Mouse (Mus musculus) lung, embryonic 15.5 days (tissue): ENCODE data around the gene Dnajc16. TPM values are rescaled to one million over a fixed set of nuclear protein-coding genes. Genes with fewer than 3 reads are reported as not detected.

Source experiments
- ATAC-seq: fragments of 200-750 bp; cut with Nextera tagmentation; 2 replicates; pipeline ENCODE4 v1.8.0; 2017; ENCODE audit warnings: moderate number of reproducible peaks, borderline replicate concordance; ENCODE audit not compliant: low FRiP score, low TSS enrichment; ENCODE audit errors: extremely low read depth
- H3K27ac ChIP-seq: fragments of 300-500 bp; sonication (generic); 2 replicates; pipeline ENCODE4 v1.5.1; 2015; ENCODE audit warnings: moderate library complexity, mild to moderate bottlenecking, inconsistent platforms
- H3K27me3 ChIP-seq: fragments of 300-500 bp; sonication (generic); 2 replicates; pipeline ENCODE4 v1.6.1; 2015; ENCODE audit warnings: inconsistent platforms
- H3K36me3 ChIP-seq: fragments of 300-500 bp; sonication (generic); 2 replicates; pipeline ENCODE4 v1.6.1; 2015; ENCODE audit warnings: inconsistent platforms
- H3K4me1 ChIP-seq: fragments of 300-500 bp; sonication (generic); 2 replicates; pipeline ENCODE4 v1.6.1; 2015; ENCODE audit warnings: inconsistent platforms
- H3K4me2 ChIP-seq: fragments of 300-500 bp; sonication (generic); 2 replicates; pipeline ENCODE4 v1.6.1; 2015; ENCODE audit warnings: inconsistent platforms, mild to moderate bottlenecking, moderate library complexity
- H3K4me3 ChIP-seq: fragments of 300-500 bp; sonication (generic); 2 replicates; pipeline ENCODE4 v1.5.1; 2015; ENCODE audit warnings: mild to moderate bottlenecking, inconsistent platforms
- H3K9ac ChIP-seq: fragments of 300-500 bp; sonication (generic); 2 replicates; pipeline ENCODE4 v1.6.1; 2015; ENCODE audit warnings: inconsistent platforms
- H3K9me3 ChIP-seq: fragments of 300-500 bp; sonication (generic); 2 replicates; pipeline ENCODE4 v1.6.1; 2016; ENCODE audit warnings: inconsistent platforms
- WGBS: fragments of 180-500 bp; shearing (Covaris S2); methylation state at CpG from one replicate; pipeline ENCODE4 v1.1.7; 2015; 5-methylcytosine and 5-hydroxymethylcytosine counted together
- polyA plus RNA-seq: library from polyadenylated mRNA; unstranded; fragments of >200 nt; fragmentation: Nextera tagmentation; extraction: Ambion mirVana; gene quantifications from 2 replicates; pipeline ENCODE4 v1.2.1, GENCODE M21; 2015

Gene Dnajc16
- polyA plus RNA-seq, 1 experiment from 2014 or later, result 4.9 TPM

DNA sequence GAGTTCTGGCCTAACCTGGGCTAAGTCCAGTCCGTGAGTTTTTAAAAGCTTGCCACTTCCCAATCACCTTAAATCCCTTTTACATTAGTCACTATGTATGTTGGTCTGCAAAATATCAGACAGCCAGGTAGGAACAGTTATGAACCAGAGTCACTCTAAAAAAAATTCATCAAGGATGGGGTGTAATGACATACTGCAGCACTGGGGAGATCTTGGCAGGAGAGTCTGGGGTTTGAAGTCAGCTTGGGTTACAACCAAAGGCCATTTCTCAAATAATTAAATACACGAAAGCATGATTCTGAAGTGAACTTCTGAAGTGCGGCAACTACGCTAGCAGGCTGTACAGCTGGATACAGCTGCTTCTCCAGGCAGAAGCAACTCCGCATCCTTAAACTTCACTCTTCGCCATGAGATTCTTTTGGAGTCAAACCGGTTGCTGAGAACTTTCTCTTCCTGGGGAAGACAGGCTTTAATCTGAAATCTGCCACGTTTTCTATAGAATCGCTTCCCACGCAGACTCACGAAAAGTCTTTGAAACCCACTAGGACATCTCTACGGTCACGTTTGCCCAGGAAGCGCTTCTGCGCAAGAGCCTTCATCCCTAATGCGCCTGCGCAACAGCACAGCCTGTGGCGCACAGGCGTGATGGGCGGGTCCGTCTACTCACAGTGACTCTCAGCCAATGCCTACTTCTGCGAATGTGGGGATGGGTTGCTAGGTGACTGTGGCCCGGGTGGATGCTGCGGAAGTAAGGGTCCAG is 56.1 kb downstream of the Dnajc16 start:
- Histone ChIP-seq H3K27me3 (no peaks in the 10 kb centered on the region), H3K27ac (peak overlapping the region; percentile 85), H3K4me1 (peaks cover 11% of the 10 kb centered on the region), H3K9ac (0 out of 2 replicates have a peak overlapping the region, but pooled peaks have one; percentile 39), H3K9me3 (no peaks in the 10 kb centered on the region), H3K4me3 (peak overlapping the region; percentile 38), H3K36me3 (no peaks in the 10 kb centered on the region), H3K4me2 (peak overlapping the region; percentile 68)
- ATAC-seq, result peak; percentile 96
- WGBS, result 6% methylated on average over 24 of the region's 24 CpGs

- no peak for ATAC-seq
- Histone ChIP-seq H3K27ac (no peak overlapping the region), H3K36me3 (no peaks in the 10 kb centered on the region), H3K4me3 (no peak overlapping the region), H3K4me1 (peaks cover 11% of the 10 kb centered on the region), H3K9me3 (no peaks in the 10 kb centered on the region), H3K27me3 (no peaks in the 10 kb centered on the region), H3K4me2 (no peak overlapping the region), H3K9ac (no peak overlapping the region)
- WGBS, result 76% methylated on average over 5 of the region's 5 CpGs
These were observed 59.0 kb downstream of the Dnajc16 start for GRCm38 (mm10) chr4:141731766-141732165.

DNA sequence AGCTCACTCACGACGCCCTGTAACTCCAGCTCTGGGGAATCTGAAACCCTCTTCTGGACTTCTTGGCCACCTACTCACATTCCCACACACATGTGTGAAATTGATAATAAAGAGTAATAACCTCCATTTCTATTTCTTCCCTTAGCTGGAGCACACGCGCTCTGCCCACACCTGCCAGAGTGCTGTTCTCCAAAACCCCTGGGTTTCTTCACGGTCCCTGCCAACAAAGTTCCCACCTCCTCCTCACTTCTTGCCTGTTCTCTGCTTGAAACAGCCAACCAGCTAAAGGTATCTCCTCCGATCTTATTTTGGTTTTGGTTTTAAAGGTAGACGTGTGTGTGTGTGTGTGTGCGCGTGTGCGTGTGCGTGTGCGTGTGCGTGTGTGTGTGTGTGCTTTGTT is 60.3 kb downstream of the Dnajc16 start:
- peaks cover 10% of the 10 kb centered on the region for H3K4me1 ChIP-seq
- H3K9me3 ChIP-seq, result no peaks in the 10 kb centered on the region
- no peaks in the 10 kb centered on the region for H3K27me3 ChIP-seq
- no peaks in the 10 kb centered on the region for H3K36me3 ChIP-seq
- no peak overlapping the region for H3K27ac ChIP-seq
- H3K4me2 ChIP-seq, result no peak overlapping the region
- H3K4me3 ChIP-seq, result no peak overlapping the region
- ATAC-seq, result no peak
- 78% methylated on average over 13 of the region's 13 CpGs for WGBS
- no peak overlapping the region for H3K9ac ChIP-seq

DNA sequence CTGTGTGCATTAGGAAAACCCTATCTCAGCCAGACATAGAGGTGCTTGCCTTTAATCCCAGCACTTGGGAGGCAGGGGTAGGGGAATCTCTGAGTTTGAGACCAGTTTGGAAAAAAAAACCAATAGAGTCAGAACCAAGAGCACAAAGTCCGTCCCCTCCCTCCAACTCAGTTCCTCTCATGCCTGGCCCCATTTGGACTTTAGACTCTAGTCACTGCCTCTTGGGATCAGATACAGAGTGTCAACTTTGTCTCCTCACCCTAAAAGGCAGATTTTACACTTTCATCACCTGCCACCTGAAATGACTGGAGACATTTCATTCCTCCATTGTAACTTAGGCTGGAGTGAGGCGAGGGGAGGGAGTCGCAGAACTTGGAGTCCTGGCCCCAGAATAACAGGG is 61.5 kb downstream of the Dnajc16 start:
- ATAC-seq, result no peak
- Histone ChIP-seq H3K9ac (no peak overlapping the region), H3K4me3 (no peak overlapping the region), H3K4me1 (peaks cover 9% of the 10 kb centered on the region; the same call in 1 of the 2 replicates), H3K36me3 (no peaks in the 10 kb centered on the region), H3K9me3 (no peaks in the 10 kb centered on the region), H3K27me3 (no peaks in the 10 kb centered on the region), H3K27ac (no peak overlapping the region), H3K4me2 (no peak overlapping the region)
- WGBS, result 79% methylated on average over 3 of the region's 3 CpGs

DNA sequence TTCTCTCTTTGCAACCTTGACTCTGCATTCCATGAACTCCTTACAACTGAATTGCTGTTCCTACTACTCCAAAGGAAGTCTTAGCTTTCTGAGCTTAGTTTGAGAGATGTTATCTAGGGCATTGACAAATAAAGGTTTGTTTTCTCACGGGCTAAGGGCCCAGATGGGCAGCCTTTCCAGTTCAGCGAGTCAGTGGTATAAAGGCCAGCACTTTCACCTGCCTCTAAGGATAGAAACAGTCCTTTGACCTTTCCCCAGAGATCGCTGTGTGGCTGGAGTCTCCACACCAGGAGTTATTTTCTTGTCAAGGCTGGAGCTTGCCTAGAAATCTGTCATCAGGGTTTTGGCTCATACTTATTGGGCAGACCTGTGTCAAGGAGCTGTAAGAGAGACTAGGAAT is 65.0 kb downstream of the Dnajc16 start:
- no peaks in the 10 kb centered on the region for H3K27me3 ChIP-seq
- no peaks in the 10 kb centered on the region for H3K9me3 ChIP-seq
- H3K4me1 ChIP-seq, result peaks cover 30% of the 10 kb centered on the region
- peak overlapping the region; percentile 29 for H3K27ac ChIP-seq
- WGBS, result 39% methylated on average over 3 of the region's 3 CpGs
- ATAC-seq, result no peak
- no peak overlapping the region for H3K9ac ChIP-seq
- no peak overlapping the region for H3K4me2 ChIP-seq
- H3K36me3 ChIP-seq, result no peaks in the 10 kb centered on the region
- H3K4me3 ChIP-seq, result no peak overlapping the region

GRCm38 (mm10) chr4:141725277-141725676 is 65.5 kb downstream of the Dnajc16 start:
- Histone ChIP-seq H3K27ac (peak overlapping the region; percentile 27; the same call in 1 of the 2 replicates), H3K27me3 (no peaks in the 10 kb centered on the region), H3K9ac (no peak overlapping the region), H3K9me3 (no peaks in the 10 kb centered on the region), H3K4me2 (no peak overlapping the region), H3K4me1 (peaks cover 32% of the 10 kb centered on the region), H3K4me3 (no peak overlapping the region), H3K36me3 (no peaks in the 10 kb centered on the region)
- WGBS, result 65% methylated on average over 5 of the region's 5 CpGs
- ATAC-seq, result no peak

DNA sequence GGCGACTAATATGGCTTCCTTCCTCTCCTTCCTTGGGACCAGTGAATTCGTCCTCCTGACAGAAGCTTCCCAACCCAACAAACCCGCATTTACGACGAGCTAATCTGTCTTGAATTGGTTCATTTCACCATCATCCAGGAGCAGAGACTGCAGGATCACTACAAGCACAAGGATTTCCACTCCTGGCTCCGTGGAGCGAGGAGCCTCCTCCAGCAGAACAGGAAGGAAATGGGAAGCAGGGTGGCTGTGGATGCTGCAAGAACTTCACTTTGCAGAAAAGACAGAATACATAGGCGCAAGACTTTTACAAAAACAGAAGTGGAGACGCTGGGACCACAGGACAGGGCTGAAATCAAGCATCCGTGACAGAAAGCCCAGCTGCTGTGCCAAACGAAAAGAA is 66.1 kb downstream of the Dnajc16 start:
- Histone ChIP-seq H3K9ac (no peak overlapping the region), H3K36me3 (0 out of 2 replicates have a peak, but pooled peaks cover 4% of the 10 kb centered on the region), H3K4me3 (no peak overlapping the region), H3K4me1 (peaks cover 38% of the 10 kb centered on the region), H3K27me3 (no peaks in the 10 kb centered on the region), H3K9me3 (no peaks in the 10 kb centered on the region), H3K4me2 (no peak overlapping the region), H3K27ac (no peak overlapping the region)
- ATAC-seq, result no peak
- WGBS, result 63% methylated on average over 11 of the region's 11 CpGs

- peak overlapping the region; percentile 97 for H3K4me3 ChIP-seq
- 0 out of 2 replicates have a peak, but pooled peaks have one; percentile 37 for ATAC-seq
- H3K9ac ChIP-seq, result peak overlapping the region; percentile 35
- 0 out of 2 replicates have a peak, but pooled peaks cover 4% of the 10 kb centered on the region for H3K36me3 ChIP-seq
- H3K4me1 ChIP-seq, result peaks cover 41% of the 10 kb centered on the region
- H3K27ac ChIP-seq, result peak overlapping the region; percentile 96
- 7% methylated on average over 13 of the region's 13 CpGs for WGBS
- no peaks in the 10 kb centered on the region for H3K9me3 ChIP-seq
- peak overlapping the region; percentile 78 for H3K4me2 ChIP-seq
- no peaks in the 10 kb centered on the region for H3K27me3 ChIP-seq
These were observed 67.1 kb downstream of the Dnajc16 start for GRCm38 (mm10) chr4:141723673-141724068.

DNA sequence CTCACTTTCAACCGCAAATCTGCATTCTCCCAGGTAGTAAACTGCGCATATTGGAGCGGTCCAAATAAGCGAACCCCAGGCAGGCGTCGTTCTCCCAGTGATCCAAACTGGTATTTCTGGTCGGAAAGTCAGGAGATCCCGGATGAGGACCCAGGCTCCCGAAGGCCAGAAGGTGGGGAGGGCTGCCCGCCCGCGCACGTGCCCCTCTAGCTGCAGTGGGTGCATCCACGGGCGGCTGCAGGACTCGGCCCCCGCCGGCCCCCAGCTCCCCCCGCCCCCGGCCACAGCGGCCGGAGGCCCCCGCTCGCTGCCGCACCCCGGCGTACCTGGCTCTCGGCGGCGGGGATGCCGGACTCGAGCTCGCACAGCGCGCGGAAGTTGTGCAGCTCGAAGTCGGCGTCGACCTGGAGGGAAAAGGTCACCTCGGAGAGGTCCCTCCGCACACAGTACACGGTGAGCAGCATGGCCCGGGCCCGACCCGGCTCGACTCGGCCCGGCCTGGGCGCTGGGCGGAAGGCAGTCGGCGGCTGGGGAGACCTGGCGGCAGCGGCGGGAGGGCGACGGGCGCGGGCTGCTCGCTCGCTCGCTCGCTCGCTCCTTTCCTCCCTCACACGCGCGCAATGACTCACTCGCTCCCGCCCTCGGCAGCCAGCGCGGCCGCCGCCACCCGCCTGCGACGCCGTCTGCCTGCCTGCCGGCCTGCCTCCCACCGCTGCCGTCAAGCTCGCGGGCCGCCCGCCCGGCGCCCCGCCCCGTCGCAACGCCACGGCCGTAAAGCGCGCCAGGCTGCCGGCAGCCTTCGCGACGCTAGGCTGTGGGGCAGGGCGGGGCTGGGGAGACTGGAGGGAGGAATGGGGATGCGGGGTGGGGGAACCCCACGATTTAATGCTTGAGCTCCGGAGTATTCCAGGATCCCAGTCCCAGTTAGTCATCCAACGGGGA is 67.7 kb downstream of the Dnajc16 start, which contains the start of gene Ddi2:
Gene Ddi2 (minus strand): TSS at position 689 of the 942 bp plus-strand sequence.
- WGBS, result under 1% methylated on average over 84 of the region's 105 CpGs
- H3K36me3 ChIP-seq, result 0 out of 2 replicates have a peak, but pooled peaks cover 4% of the 10 kb centered on the region
- peak within 1 kb of the TSS; percentile 96 for H3K27ac ChIP-seq
- H3K9ac ChIP-seq, result peak within 1 kb of the TSS; percentile 88
- H3K9me3 ChIP-seq, result no peaks in the 10 kb centered on the region
- peak within 1 kb of the TSS; percentile 97 for H3K4me3 ChIP-seq
- peak within 1 kb of the TSS; percentile 78 for H3K4me2 ChIP-seq
- peak; percentile 77 for ATAC-seq
- H3K4me1 ChIP-seq, result peaks cover 41% of the 10 kb centered on the region
- H3K27me3 ChIP-seq, result no peaks in the 10 kb centered on the region

- Histone ChIP-seq H3K27me3 (no peaks in the 10 kb centered on the region), H3K4me1 (peaks cover 41% of the 10 kb centered on the region), H3K36me3 (peaks cover 5% of the 10 kb centered on the region; the same call in 1 of the 2 replicates), H3K4me3 (peak overlapping the region; percentile 97), H3K9ac (peak overlapping the region; percentile 88), H3K27ac (peak overlapping the region; percentile 96), H3K9me3 (no peaks in the 10 kb centered on the region), H3K4me2 (peak overlapping the region; percentile 78)
- no peak for ATAC-seq
- WGBS, result 20% methylated on average over 6 of the region's 6 CpGs
These were observed 68.8 kb downstream of the Dnajc16 start for GRCm38 (mm10) chr4:141721961-141722360.

- Histone ChIP-seq H3K4me3 (peak overlapping the region; percentile 97), H3K27ac (peak overlapping the region; percentile 96), H3K9me3 (no peaks in the 10 kb centered on the region), H3K27me3 (no peaks in the 10 kb centered on the region), H3K4me2 (peak overlapping the region; percentile 78), H3K36me3 (peaks cover 7% of the 10 kb centered on the region; the same call in 1 of the 2 replicates), H3K9ac (no peak overlapping the region; the same call in 1 of the 2 replicates), H3K4me1 (peaks cover 41% of the 10 kb centered on the region)
- ATAC-seq, result no peak
- WGBS, result 41% methylated on average over 6 of the region's 6 CpGs
These were observed 69.8 kb downstream of the Dnajc16 start for GRCm38 (mm10) chr4:141720761-141721523.
